Mouse (Mus musculus) E14TG2a.4 (cell line): ENCODE measurements around the gene Ggt6.

Source experiments
- CTCF ChIP-seq: conservative IDR thresholded peaks from 2 replicates; pipeline ENCODE4 v1.5.1; 2014; ENCODE audit warnings: low read length
- NANOG ChIP-seq: IDR thresholded peaks from 2 replicates; pipeline ENCODE4 v1.6.1; 2014; ENCODE audit warnings: borderline replicate concordance, low read length, mixed read lengths

- TF ChIP-seq CTCF (no peak), NANOG (no peak)
Observed at GRCm38 (mm10) chr11:72408451-72409170, 26.7 kb upstream of the Ggt6 start.
